Mouse (Mus musculus) stomach, embryonic 14.5 days (tissue): Measurements from ENCODE around the gene Gnat2. TPM values are rescaled to one million over a fixed set of nuclear protein-coding genes. Genes with fewer than 3 reads are reported as not detected.

ENCODE experiments used
- ATAC-seq: fragments of 200-750 bp; cut with Nextera tagmentation; 2 replicates; pipeline ENCODE4 v1.8.0; 2017; ENCODE audit warnings: low read depth, moderate TSS enrichment; ENCODE audit not compliant: insufficient number of reproducible peaks, insufficient read depth, low FRiP score
- H3K27ac ChIP-seq: fragments of 300-500 bp; sonication (generic); 2 replicates; pipeline ENCODE4 v1.5.1; 2014; ENCODE audit warnings: mild to moderate bottlenecking, low read length, moderate library complexity, mixed read lengths
- H3K27me3 ChIP-seq: fragments of 300-500 bp; sonication (generic); 2 replicates; pipeline ENCODE4 v1.6.1; 2014; ENCODE audit warnings: low read length, control low read depth, mixed read lengths; ENCODE audit not compliant: control insufficient read depth, insufficient read depth
- H3K36me3 ChIP-seq: fragments of 300-500 bp; sonication (generic); 2 replicates; pipeline ENCODE4 v1.6.1; 2014; ENCODE audit warnings: mild to moderate bottlenecking, control low read depth, low read length, moderate library complexity, mixed read lengths; ENCODE audit not compliant: control insufficient read depth, insufficient read depth
- H3K4me1 ChIP-seq: fragments of 300-500 bp; sonication (generic); 2 replicates; pipeline ENCODE4 v1.6.1; 2014; ENCODE audit warnings: low read length, control low read depth, mixed read lengths; ENCODE audit not compliant: control insufficient read depth, insufficient read depth
- H3K4me2 ChIP-seq: fragments of 300-500 bp; sonication (generic); replicated peaks from 2 replicates; pipeline ENCODE4 v1.6.1; 2014; ENCODE audit warnings: low read depth, low read length, control low read depth
- H3K4me3 ChIP-seq: fragments of 300-500 bp; sonication (generic); 2 replicates; pipeline ENCODE4 v1.5.1; 2014; ENCODE audit warnings: low read depth, low read length, control low read depth
- H3K9ac ChIP-seq: fragments of 300-500 bp; sonication (generic); replicated peaks from 2 replicates; pipeline ENCODE4 v1.6.1; 2014; ENCODE audit warnings: low read depth, mild to moderate bottlenecking, control low read depth, low read length, moderate library complexity, mixed read lengths
- H3K9me3 ChIP-seq: fragments of 300-500 bp; sonication (generic); 2 replicates; pipeline ENCODE4 v1.6.1; 2016; ENCODE audit warnings: low read depth, low read length, control low read depth; ENCODE audit not compliant: control insufficient read depth
- WGBS: fragments of 180-500 bp; shearing (Covaris S2); extraction: QIAGEN DNeasy Blood & Tissue Kit; methylation state at CpG from one replicate; pipeline ENCODE4 v1.1.7; 2014; 5-methylcytosine and 5-hydroxymethylcytosine counted together
- polyA plus RNA-seq: library from polyadenylated mRNA; unstranded; fragments of >200 nt; fragmentation: Nextera tagmentation; extraction: Ambion mirVana; gene quantifications from 2 replicates; pipeline ENCODE4 v1.2.1, GENCODE M21; 2014

Gene Gnat2
- polyA plus RNA-seq, 1 experiment from 2014 or later = 0.51 TPM

- H3K9me3 ChIP-seq = no peaks in the 10 kb centered on the region
- H3K36me3 ChIP-seq = no peaks in the 10 kb centered on the region
- H3K4me1 ChIP-seq = 0 out of 2 replicates have a peak, but pooled peaks cover 4% of the 10 kb centered on the region
- H3K4me2 ChIP-seq = no peak overlapping the region
- no peak overlapping the region for H3K27ac ChIP-seq
- WGBS = 81% methylated on average over 5 of the region's 5 CpGs
- no peak overlapping the region for H3K9ac ChIP-seq
- ATAC-seq = no peak
- no peaks in the 10 kb centered on the region for H3K27me3 ChIP-seq
- no peak overlapping the region for H3K4me3 ChIP-seq
Measured at GRCm38 (mm10) chr3:108131216-108131615, 38.6 kb downstream of the Gnat2 start.

- Histone ChIP-seq H3K4me3 (no peak overlapping the region), H3K9me3 (no peaks in the 10 kb centered on the region), H3K9ac (no peak overlapping the region), H3K4me2 (no peak overlapping the region), H3K4me1 (0 out of 2 replicates have a peak, but pooled peaks cover 4% of the 10 kb centered on the region), H3K27me3 (no peaks in the 10 kb centered on the region), H3K27ac (no peak overlapping the region), H3K36me3 (no peaks in the 10 kb centered on the region)
- WGBS = 78% methylated on average over 1 of the region's 1 CpGs
- no peak for ATAC-seq
Measured at GRCm38 (mm10) chr3:108131821-108132220, 39.2 kb downstream of the Gnat2 start.

GRCm38 (mm10) chr3:108132484-108132883 is 39.9 kb downstream of the Gnat2 start:
- Histone ChIP-seq H3K4me2 (no peak overlapping the region), H3K9me3 (no peaks in the 10 kb centered on the region), H3K9ac (no peak overlapping the region), H3K4me1 (0 out of 2 replicates have a peak, but pooled peaks cover 4% of the 10 kb centered on the region), H3K36me3 (no peaks in the 10 kb centered on the region), H3K27me3 (no peaks in the 10 kb centered on the region), H3K4me3 (no peak overlapping the region), H3K27ac (no peak overlapping the region)
- 83% methylated on average over 1 of the region's 1 CpGs for WGBS
- no peak for ATAC-seq

- no peak for ATAC-seq
- no peak overlapping the region for H3K4me2 ChIP-seq
- WGBS = 82% methylated on average over 11 of the region's 11 CpGs
- H3K27ac ChIP-seq = no peak overlapping the region
- 0 out of 2 replicates have a peak, but pooled peaks cover under 1% of the 10 kb centered on the region for H3K36me3 ChIP-seq
- H3K9me3 ChIP-seq = no peaks in the 10 kb centered on the region
- H3K27me3 ChIP-seq = no peaks in the 10 kb centered on the region
- H3K4me3 ChIP-seq = no peak overlapping the region
- H3K4me1 ChIP-seq = 0 out of 2 replicates have a peak, but pooled peaks cover 4% of the 10 kb centered on the region
- no peak overlapping the region for H3K9ac ChIP-seq
Measured at GRCm38 (mm10) chr3:108134701-108135100, 42.1 kb downstream of the Gnat2 start.

GRCm38 (mm10) chr3:108139113-108139512 is 46.5 kb downstream of the Gnat2 start:
- no peak for ATAC-seq

GRCm38 (mm10) chr3:108140786-108141185 is 48.2 kb downstream of the Gnat2 start:
- no peak overlapping the region for H3K27ac ChIP-seq
- H3K27me3 ChIP-seq = no peaks in the 10 kb centered on the region
- no peak for ATAC-seq
- no peak overlapping the region for H3K9ac ChIP-seq
- 78% methylated on average over 4 of the region's 4 CpGs for WGBS
- H3K9me3 ChIP-seq = no peaks in the 10 kb centered on the region
- no peaks in the 10 kb centered on the region; the same call in 1 of the 2 replicates for H3K4me1 ChIP-seq
- no peak overlapping the region for H3K4me2 ChIP-seq
- H3K4me3 ChIP-seq = no peak overlapping the region
- 0 out of 2 replicates have a peak, but pooled peaks cover 7% of the 10 kb centered on the region for H3K36me3 ChIP-seq

More at GRCm38 (mm10) chr3:108139113-108139512, 46.5 kb downstream of the Gnat2 start:
- Histone ChIP-seq H3K27ac (no peak overlapping the region), H3K36me3 (0 out of 2 replicates have a peak, but pooled peaks cover 7% of the 10 kb centered on the region), H3K4me1 (no peaks in the 10 kb centered on the region; the same call in 1 of the 2 replicates), H3K9me3 (no peaks in the 10 kb centered on the region), H3K4me3 (no peak overlapping the region), H3K27me3 (no peaks in the 10 kb centered on the region), H3K9ac (no peak overlapping the region), H3K4me2 (no peak overlapping the region)
- WGBS = 69% methylated on average over 1 of the region's 1 CpGs

GRCm38 (mm10) chr3:108145534-108146445 is 53.2 kb downstream of the Gnat2 start, which contains the start of gene Gnai3:
TSS of gene Gnai3 (minus strand) at chr3:108146146.
- WGBS = under 1% methylated on average over 63 of the region's 63 CpGs
- Histone ChIP-seq H3K27me3 (no peaks in the 10 kb centered on the region), H3K9me3 (no peaks in the 10 kb centered on the region), H3K36me3 (no peaks in the 10 kb centered on the region), H3K4me1 (peaks cover 7% of the 10 kb centered on the region; the same call in 1 of the 2 replicates), H3K27ac (peak within 1 kb of the TSS; percentile 96), H3K9ac (peak within 1 kb of the TSS; percentile 78), H3K4me2 (peak within 1 kb of the TSS; percentile 73), H3K4me3 (peak within 1 kb of the TSS; percentile 90)
- peak; percentile 94 for ATAC-seq

GRCm38 (mm10) chr3:108146671-108147070 is 54.1 kb downstream of the Gnat2 start:
- no peak for ATAC-seq
- H3K36me3 ChIP-seq = no peaks in the 10 kb centered on the region
- peak overlapping the region; percentile 78 for H3K9ac ChIP-seq
- no peaks in the 10 kb centered on the region for H3K9me3 ChIP-seq
- H3K4me3 ChIP-seq = peak overlapping the region; percentile 90
- H3K4me1 ChIP-seq = peaks cover 7% of the 10 kb centered on the region; the same call in 1 of the 2 replicates
- WGBS = 56% methylated on average over 5 of the region's 5 CpGs
- H3K27me3 ChIP-seq = no peaks in the 10 kb centered on the region
- peak overlapping the region; percentile 73 for H3K4me2 ChIP-seq
- no peak overlapping the region for H3K27ac ChIP-seq
